Mouse (Mus musculus) embryonic facial prominence, embryonic 14.5 days (tissue): ENCODE measurements around the gene H3f3b. TPM values are rescaled to one million over a fixed set of nuclear protein-coding genes. Genes with fewer than 3 reads are reported as not detected.

Experiments used
- polyA plus RNA-seq: library from polyadenylated mRNA; unstranded; fragments of >200 nt; fragmentation: Nextera tagmentation; extraction: Ambion mirVana; gene quantifications from 2 replicates; pipeline ENCODE4 v1.2.1, GENCODE M21; 2014

Gene H3f3b
- polyA plus RNA-seq, 1 experiment from 2014 or later = 1,358 TPM

Other genes with a start within 250 kb of the H3f3b start
- gene Caskin2, start 214.3 kb downstream of the H3f3b start, polyA plus RNA-seq = 16.2 and 16.8 TPM in 2 replicates
- 21.2 and 26.8 TPM in 2 replicates for gene Tsen54, start 213.2 kb downstream of the H3f3b start, polyA plus RNA-seq
- 11.9 and 12.1 TPM in 2 replicates for gene Llgl2, start 203.9 kb downstream of the H3f3b start, polyA plus RNA-seq
- gene Myo15b, start 169.6 kb downstream of the H3f3b start, polyA plus RNA-seq = 0.08 and 0.54 TPM in 2 replicates
- gene Smim5, start 128.0 kb downstream of the H3f3b start, polyA plus RNA-seq = 16.5 and 20.2 TPM in 2 replicates
- 0.71 and 1.4 TPM in 2 replicates for gene Smim6, start 115.9 kb downstream of the H3f3b start, polyA plus RNA-seq
- gene Sap30bp, start 94.7 kb downstream of the H3f3b start, polyA plus RNA-seq = 30.2 and 36.6 TPM in 2 replicates
- gene Recql5, start 94.5 kb downstream of the H3f3b start, polyA plus RNA-seq = 13.3 TPM in 2 replicates
- 10.7 and 11.0 TPM in 2 replicates for gene Itgb4, start 53.3 kb downstream of the H3f3b start, polyA plus RNA-seq
- 140 and 164 TPM in 2 replicates for gene Galk1, start 15.2 kb downstream of the H3f3b start, polyA plus RNA-seq
- 25.1 and 30.3 TPM in 2 replicates for gene Unk, start 2.4 kb upstream of the H3f3b start, polyA plus RNA-seq
- 2.0 and 2.6 TPM in 2 replicates for gene Unc13d, start 50.0 kb upstream of the H3f3b start, polyA plus RNA-seq
- gene Wbp2, start 59.0 kb upstream of the H3f3b start, polyA plus RNA-seq = 69.0 and 74.9 TPM in 2 replicates
- 25.6 and 29.0 TPM in 2 replicates for gene Trim47, start 99.2 kb upstream of the H3f3b start, polyA plus RNA-seq
- 2.9 and 3.2 TPM in 2 replicates for gene Trim65, start 103.2 kb upstream of the H3f3b start, polyA plus RNA-seq
- gene Mrpl38, start 110.9 kb upstream of the H3f3b start, polyA plus RNA-seq = 76.4 and 81.3 TPM in 2 replicates
- 27.7 and 28.5 TPM in 2 replicates for gene Fbf1, start 140.2 kb upstream of the H3f3b start, polyA plus RNA-seq
- gene Ten1, start 170.9 kb upstream of the H3f3b start, polyA plus RNA-seq = 59.8 and 64.1 TPM in 2 replicates
- gene Acox1, start 171.1 kb upstream of the H3f3b start, polyA plus RNA-seq = 29.8 and 30.8 TPM in 2 replicates
- gene Evpl, start 210.1 kb upstream of the H3f3b start, polyA plus RNA-seq = 9.5 and 10.1 TPM in 2 replicates
- 91.9 and 92.5 TPM in 2 replicates for gene Srp68, start 246.3 kb upstream of the H3f3b start, polyA plus RNA-seq